In the genomic region with DNA sequence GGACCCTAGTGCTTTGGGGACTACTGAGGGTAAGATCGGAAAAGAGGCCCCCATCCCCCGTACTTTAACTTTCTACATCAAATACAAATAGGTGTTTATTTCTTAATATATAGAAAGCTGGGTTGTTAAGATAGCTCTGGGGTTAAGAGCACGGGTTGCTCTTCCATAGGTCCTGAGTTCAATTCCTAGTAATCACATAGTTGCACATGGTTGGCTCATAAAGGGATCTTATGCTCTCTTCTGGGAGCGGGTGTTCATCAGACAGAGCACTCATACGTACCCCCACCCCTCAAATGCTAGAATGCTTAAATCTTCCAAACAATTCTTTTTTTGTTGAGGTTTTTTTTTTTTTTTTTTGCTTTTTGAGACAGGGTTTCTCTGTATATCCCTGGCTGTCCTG, we compare ENCODE assay signal across 8 mouse cellular contexts. TPM values are rescaled to one million over a fixed set of nuclear protein-coding genes. Genes with fewer than 3 reads are reported as not detected.
DNase-seq lines count a peak whose midpoint lies in the region; ATAC-seq and TF ChIP-seq lines count a peak whose summit lies in the region.

No protein-coding gene starts in this region.

- peak; percentile 5 for ATAC-seq in forebrain, embryonic 14.5 days
- ATAC-seq in liver, embryonic 14.5 days (ENCODE audit: insufficient read depth): no peak

- H3K27me3 ChIP-seq in C2C12 (ENCODE audit: control insufficient read depth, insufficient read depth, insufficient read length): no peaks in the 10 kb centered on the region
- H3K27me3 ChIP-seq in forebrain, embryonic 14.5 days (replicated peaks; ENCODE audit: control insufficient read depth, insufficient read depth, low read length): 0 out of 2 replicates have a peak, but pooled peaks cover 4% of the 10 kb centered on the region
- H3K27me3 ChIP-seq in liver, embryonic 14.5 days (ENCODE audit: control insufficient read depth, insufficient read depth, low read length): peaks cover 9% of the 10 kb centered on the region

- H3K4me3 ChIP-seq in gastrocnemius, adult 2 months: peak overlapping the region; percentile 98
- peak overlapping the region; percentile 68 for H3K4me3 ChIP-seq in C2C12 (ENCODE audit: insufficient read depth, poor library complexity, severe bottlenecking)
- H3K4me3 ChIP-seq in forebrain, embryonic 14.5 days (ENCODE audit: low read depth, low read length): peak overlapping the region; percentile 54
- peak overlapping the region; percentile 74 to 99; a peak in 3 of 4 replicates for H3K4me3 ChIP-seq in liver, embryonic 14.5 days (ENCODE audit: insufficient read depth in 1 of 2, low read depth in 2 of 2, low read length in 2 of 2)

- H3K4me2 ChIP-seq in forebrain, embryonic 14.5 days (ENCODE audit: low read length): peak overlapping the region; percentile 54
- H3K4me2 ChIP-seq in liver, embryonic 14.5 days (ENCODE audit: low read depth): peak overlapping the region; percentile 84

- peak overlapping the region; percentile 92 for H3K27ac ChIP-seq in gastrocnemius, adult 2 months
- H3K27ac ChIP-seq in forebrain, embryonic 14.5 days (ENCODE audit: low read depth, low read length): peak overlapping the region; percentile 89; the same call in 1 of the 2 replicates
- no peak overlapping the region for H3K27ac ChIP-seq in liver, embryonic 14.5 days

- DNase-seq in gastrocnemius, adult 2 months: no peak
- DNase-seq in gastrocnemius, postnatal 36 days: no peak
- DNase-seq in forebrain, embryonic 14.5 days (ENCODE audit: low spot score): no peak
- no peak for DNase-seq in liver, embryonic 14.5 days (ENCODE audit: low read depth in 3 of 3, low spot score in 3 of 3)
- no peak for DNase-seq in adrenal gland, adult (ENCODE audit: inconsistent age in 2 of 2, low spot score in 1 of 2)
- no peak for DNase-seq in ovary, postnatal 36 days (ENCODE audit: low spot score)
- no peak for DNase-seq in left cerebral cortex, adult 11 months (ENCODE audit: low spot score)

- H3K9ac ChIP-seq in forebrain, embryonic 14.5 days (ENCODE audit: low read length): peak overlapping the region; percentile 85
- H3K9ac ChIP-seq in liver, embryonic 14.5 days (replicated peaks): peak overlapping the region; percentile 59

- intact Hi-C loops in gastrocnemius, adult 2 months (cut with DNase I): no loop called here
- intact Hi-C loops in gastrocnemius, postnatal 36 days (cut with DNase I): no loop called here

- H3K36me3 ChIP-seq in C2C12 (ENCODE audit: control insufficient read depth, insufficient read depth): peaks cover 27% of the 10 kb centered on the region
- peaks cover 23% of the 10 kb centered on the region for H3K36me3 ChIP-seq in forebrain, embryonic 14.5 days (ENCODE audit: control insufficient read depth, insufficient read depth, low read length)
- H3K36me3 ChIP-seq in liver, embryonic 14.5 days (replicated peaks; ENCODE audit: control insufficient read depth, insufficient read depth, low read depth): peaks cover 22% of the 10 kb centered on the region

- peaks cover 3% of the 10 kb centered on the region; the same call in 1 of the 2 replicates for H3K4me1 ChIP-seq in forebrain, embryonic 14.5 days (ENCODE audit: control insufficient read depth, insufficient read depth, low read length)
- H3K4me1 ChIP-seq in liver, embryonic 14.5 days (replicated peaks; ENCODE audit: control insufficient read depth in 2 of 2, insufficient read depth in 2 of 2, low read length in 1 of 2): peaks cover 0 to 4% of the 10 kb centered on the region in 2 experiments; a peak in 2 of 4 replicates

- no peaks in the 10 kb centered on the region for H3K9me3 ChIP-seq in forebrain, embryonic 14.5 days (replicated peaks; ENCODE audit: control insufficient read depth, low read length)
- H3K9me3 ChIP-seq in liver, embryonic 14.5 days (ENCODE audit: control insufficient read depth, low read length): no peaks in the 10 kb centered on the region

- WGBS in forebrain, embryonic 14.5 days: 6% methylated on average over 5 of the region's 5 CpGs
- WGBS in liver, embryonic 14.5 days (ENCODE audit: insufficient replicate concordance): 6% methylated on average over 5 of the region's 5 CpGs

- no peak for TF ChIP-seq CTCF in gastrocnemius, adult 2 months (IDR thresholded peaks at IDR 0.05)
- no peak for TF ChIP-seq CTCF in C2C12 (IDR thresholded peaks at IDR 0.05; ENCODE audit: control insufficient read depth, insufficient read depth, insufficient read length)
- TF ChIP-seq CTCF in liver, embryonic 14.5 days (IDR thresholded peaks at IDR 0.05; ENCODE audit: low read depth): no peak

- H3ac ChIP-seq in C2C12 (ENCODE audit: control insufficient read depth, insufficient read length, low read depth): no peak overlapping the region

- H3K79me3 ChIP-seq in C2C12 (ENCODE audit: low read depth): peaks cover 20% of the 10 kb centered on the region

- H3K79me2 ChIP-seq in C2C12 (ENCODE audit: control insufficient read depth, insufficient read depth): peaks cover 41% of the 10 kb centered on the region

- no peak for TF ChIP-seq EP300 in liver, embryonic 14.5 days (IDR thresholded peaks at IDR 0.05; ENCODE audit: low read depth)

TF ChIP-seq in C2C12, 6 proteins besides CTCF, POLR2A, EP300 and RAD21:
- TF ChIP-seq MYOG (IDR thresholded peaks at IDR 0.05; ENCODE audit: control insufficient read depth, extremely low read depth, insufficient read length) (no peak), CEBPB (IDR thresholded peaks at IDR 0.05; ENCODE audit: low read depth) (no peak), MYOD1 (IDR thresholded peaks at IDR 0.05; ENCODE audit: control insufficient read depth, insufficient read length, low read depth) (no peak), USF1 (IDR thresholded peaks at IDR 0.05; ENCODE audit: low read depth) (no peak), MAX (IDR thresholded peaks at IDR 0.05) (no peak), FOSL1 (IDR thresholded peaks at IDR 0.05; ENCODE audit: insufficient read depth, low read length, poor library complexity, severe bottlenecking) (no peak)
TF ChIP-seq in C2C12: peak in this region for 0.

RNA-seq across cellular contexts. Expression of a gene that starts 0.5 kb away (rescaled TPM):
- total RNA-seq in gastrocnemius, adult 2 months (2021): 1 to 10 TPM; 1.2 to 1.3 TPM
- under 1 TPM; 0.94 to 0.99 TPM for total RNA-seq in gastrocnemius, postnatal 36 days (2021)
- polyA plus RNA-seq in C2C12 (2012; fragmentation: generic; extraction: Trizol): 5.8 TPM
- 26.1 and 29.2 TPM in 2 replicates for polyA plus RNA-seq in forebrain, embryonic 14.5 days (2014; fragmentation: Nextera tagmentation; extraction: Ambion mirVana)
- 2.3 and 3.9 TPM in 2 replicates for polyA plus RNA-seq in liver, embryonic 14.5 days (2012; rRNA removed)
- polyA plus RNA-seq in liver, embryonic 14.5 days (2014; fragmentation: Nextera tagmentation; extraction: Ambion mirVana): 8.6 and 9.1 TPM in 2 replicates

RNA-seq across cellular contexts. Expression of a gene that starts 0.6 kb away (rescaled TPM):
- not detected for total RNA-seq in gastrocnemius, adult 2 months (2021)
- total RNA-seq in gastrocnemius, postnatal 36 days (2021): not detected
- 0.34 TPM for polyA plus RNA-seq in C2C12 (2012; fragmentation: generic; extraction: Trizol)
- polyA plus RNA-seq in forebrain, embryonic 14.5 days (2014; fragmentation: Nextera tagmentation; extraction: Ambion mirVana): 0.51 and 0.77 TPM in 2 replicates
- 0.06 and 0.09 TPM in 2 replicates for polyA plus RNA-seq in liver, embryonic 14.5 days (2012; rRNA removed)
- polyA plus RNA-seq in liver, embryonic 14.5 days (2014; fragmentation: Nextera tagmentation; extraction: Ambion mirVana): 0.19 and 0.29 TPM in 2 replicates

RNA-seq across cellular contexts. Expression of a gene that starts 12.3 kb away (rescaled TPM):
- total RNA-seq in gastrocnemius, adult 2 months (2021): 1 to 10 TPM; 9.0 to 9.1 TPM
- 1 to 10 TPM; 6.8 to 8.5 TPM for total RNA-seq in gastrocnemius, postnatal 36 days (2021)
- 3.1 TPM for polyA plus RNA-seq in C2C12 (2012; fragmentation: generic; extraction: Trizol)
- polyA plus RNA-seq in forebrain, embryonic 14.5 days (2014; fragmentation: Nextera tagmentation; extraction: Ambion mirVana): 21.9 and 23.9 TPM in 2 replicates
- polyA plus RNA-seq in liver, embryonic 14.5 days (2012; rRNA removed): 3.4 and 6.0 TPM in 2 replicates
- polyA plus RNA-seq in liver, embryonic 14.5 days (2014; fragmentation: Nextera tagmentation; extraction: Ambion mirVana): 7.2 and 7.7 TPM in 2 replicates

RNA-seq across cellular contexts. Expression of a gene that starts 12.3 kb away (rescaled TPM):
- not detected for total RNA-seq in gastrocnemius, adult 2 months (2021)
- total RNA-seq in gastrocnemius, postnatal 36 days (2021): not detected
- polyA plus RNA-seq in C2C12 (2012; fragmentation: generic; extraction: Trizol): under 0.01 TPM
- 21.0 and 22.9 TPM in 2 replicates for polyA plus RNA-seq in forebrain, embryonic 14.5 days (2014; fragmentation: Nextera tagmentation; extraction: Ambion mirVana)
- 0.10 and 0.15 TPM in 2 replicates for polyA plus RNA-seq in liver, embryonic 14.5 days (2012; rRNA removed)
- polyA plus RNA-seq in liver, embryonic 14.5 days (2014; fragmentation: Nextera tagmentation; extraction: Ambion mirVana): 0.17 and 0.19 TPM in 2 replicates

RNA-seq across cellular contexts. Expression of a gene that starts 41.1 kb away (rescaled TPM):
- not detected for total RNA-seq in gastrocnemius, adult 2 months (2021)
- total RNA-seq in gastrocnemius, postnatal 36 days (2021): not detected
- polyA plus RNA-seq in C2C12 (2012; fragmentation: generic; extraction: Trizol): not detected
- not detected in 2 replicates for polyA plus RNA-seq in forebrain, embryonic 14.5 days (2014; fragmentation: Nextera tagmentation; extraction: Ambion mirVana)
- not detected in 2 replicates for polyA plus RNA-seq in liver, embryonic 14.5 days (2012; rRNA removed)
- polyA plus RNA-seq in liver, embryonic 14.5 days (2014; fragmentation: Nextera tagmentation; extraction: Ambion mirVana): not detected in 2 replicates
